ENCODE assay signal across 25 mouse cellular contexts in the genomic region with DNA sequence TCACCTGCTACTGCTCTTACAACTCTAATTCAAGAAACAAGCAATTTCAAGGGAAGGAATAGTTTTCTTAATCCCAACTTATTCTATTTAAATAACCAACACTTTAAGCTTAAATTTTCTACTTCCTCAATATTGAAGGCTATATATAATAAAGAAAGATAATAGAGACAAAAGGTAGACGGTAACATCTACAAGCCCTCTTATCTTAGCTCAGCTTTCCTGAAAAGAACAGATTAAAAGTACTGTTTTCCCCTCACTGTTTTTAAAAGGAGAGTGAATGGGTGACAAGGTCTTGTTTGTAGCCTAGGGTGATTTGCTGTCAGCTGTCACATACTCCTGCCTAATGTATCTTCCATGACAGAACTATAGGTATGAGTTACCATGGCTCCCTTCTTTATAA.
"Had no signal": no experiment of that assay in that cellular context is flagged by ENCODE, and none has a peak within 500 bp of the region (broad histone marks: within the 10 kb centered on the region; RNA-seq: fewer than 3 reads in every experiment).

No protein-coding gene starts in this region.

- H3K9me3 ChIP-seq: embryonic facial prominence, embryonic 10.5 days; embryonic facial prominence, embryonic 12.5 days; embryonic facial prominence, embryonic 13.5 days; embryonic facial prominence, embryonic 15.5 days; forebrain, embryonic 10.5 days; forebrain, embryonic 12.5 days; forebrain, embryonic 13.5 days; forebrain, embryonic 15.5 days had no signal

- H3K27me3 ChIP-seq: embryonic facial prominence, embryonic 12.5 days; embryonic facial prominence, embryonic 13.5 days; embryonic facial prominence, embryonic 15.5 days; forebrain, embryonic 12.5 days; forebrain, embryonic 13.5 days; forebrain, embryonic 15.5 days had no signal

- H3K9ac ChIP-seq: embryonic facial prominence, embryonic 12.5 days; embryonic facial prominence, embryonic 13.5 days; embryonic facial prominence, embryonic 15.5 days; forebrain, embryonic 12.5 days; forebrain, embryonic 13.5 days; forebrain, embryonic 15.5 days; forebrain, postnatal 0 days had no signal

- H3K4me1 ChIP-seq: embryonic facial prominence, embryonic 10.5 days; embryonic facial prominence, embryonic 12.5 days; embryonic facial prominence, embryonic 13.5 days; embryonic facial prominence, embryonic 15.5 days; forebrain, embryonic 10.5 days; forebrain, embryonic 12.5 days; forebrain, embryonic 13.5 days; forebrain, embryonic 15.5 days had no signal

- H3K36me3 ChIP-seq: embryonic facial prominence, embryonic 15.5 days had no signal

- DNase-seq: cerebellum, adult 9-10 months; cerebellum, adult 9-11 months; cerebellum, postnatal 10 days; cerebellum, postnatal 14 days; cerebellum, postnatal 25 days; cerebellum, postnatal 36 days; embryo, embryonic 11 days; forebrain, postnatal 0 days; gastrocnemius, adult 2 months; gastrocnemius, postnatal 10 days; gastrocnemius, postnatal 14 days; gastrocnemius, postnatal 25 days; gastrocnemius, postnatal 36 days; heart, adult 11 months; heart, adult 18-20 months; heart, adult 2 months had no signal

- H3K27ac ChIP-seq: embryonic facial prominence, embryonic 10.5 days; embryonic facial prominence, embryonic 12.5 days; embryonic facial prominence, embryonic 13.5 days; embryonic facial prominence, embryonic 15.5 days; forebrain, embryonic 10.5 days; forebrain, embryonic 12.5 days; forebrain, embryonic 13.5 days; forebrain, embryonic 15.5 days; gastrocnemius, adult 2 months; heart, adult 2 months had no signal

- H3K4me3 ChIP-seq: embryonic facial prominence, embryonic 10.5 days; embryonic facial prominence, embryonic 12.5 days; embryonic facial prominence, embryonic 13.5 days; embryonic facial prominence, embryonic 15.5 days; erythroblast, embryonic 14.5 days; forebrain, embryonic 10.5 days; forebrain, embryonic 12.5 days; forebrain, embryonic 13.5 days; forebrain, embryonic 15.5 days; gastrocnemius, adult 2 months; heart, adult 2 months had no signal
